In the genomic region with DNA sequence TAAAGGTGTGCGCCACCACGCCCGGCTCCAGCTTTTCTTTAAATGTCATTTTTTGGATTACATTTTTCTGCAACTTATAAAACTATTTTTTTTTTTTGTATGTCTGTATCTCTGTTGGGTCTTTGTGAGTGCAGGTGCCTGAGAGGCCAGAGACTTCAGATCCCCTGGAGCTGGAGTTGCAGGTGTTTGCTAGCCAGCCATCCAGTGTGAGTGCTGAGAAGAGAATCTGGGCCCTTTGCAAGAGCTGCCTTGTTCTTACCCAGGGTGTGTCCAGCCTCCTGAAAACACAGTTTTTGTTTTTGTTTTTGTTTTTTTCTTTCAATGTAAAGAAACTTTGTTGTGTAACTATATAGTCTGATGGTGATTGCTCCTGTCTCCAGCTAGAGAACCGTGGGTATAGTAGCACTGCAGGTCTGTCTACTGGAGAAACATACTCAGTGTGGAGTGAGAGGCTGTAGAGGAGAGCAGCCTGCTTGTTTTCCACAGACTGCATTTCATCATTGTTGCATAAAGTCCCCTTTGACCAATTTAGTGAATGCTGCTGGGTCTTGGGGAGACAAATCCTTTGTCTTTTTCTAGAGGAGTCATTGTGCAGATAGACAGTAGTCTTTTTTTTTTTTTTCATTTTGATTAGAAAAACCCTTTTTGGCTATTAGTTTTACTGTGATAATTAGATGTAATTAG, we compare ENCODE assay signal across 20 mouse cellular contexts. TPM values are rescaled to one million over a fixed set of nuclear protein-coding genes. Genes with fewer than 3 reads are reported as not detected.
DNase-seq lines count a peak whose midpoint lies in the region; ATAC-seq and TF ChIP-seq lines count a peak whose summit lies in the region.
"Had no signal": no experiment of that assay in that cellular context is flagged by ENCODE, and none has a peak within 500 bp of the region (broad histone marks: within the 10 kb centered on the region; RNA-seq: fewer than 3 reads in every experiment).

No protein-coding gene starts in this region.

- no peak for TF ChIP-seq EP300 in stomach, postnatal 0 days (optimal IDR thresholded peaks at IDR 0.05)

- DNase-seq in layer of hippocampus, adult 9-11 months: peak; percentile 32
- no peak for DNase-seq in layer of hippocampus, postnatal 14 days (ENCODE audit: low spot score in 2 of 2)
- no peak for DNase-seq in stomach, postnatal 0 days (ENCODE audit: low spot score)
- no peak for DNase-seq in midbrain, embryonic 14.5 days
- no peak for DNase-seq in ovary, adult 18-20 months (ENCODE audit: low spot score)
- no peak for DNase-seq in right cerebral cortex, postnatal 14 days
- DNase-seq: cerebellum, adult 11-12 months; forebrain, postnatal 0 days; heart, adult 2 months; kidney, postnatal 4 days; lung, postnatal 14 days; spleen, adult 18-20 months had no signal

- no peak for ATAC-seq in stomach, embryonic 16.5 days (ENCODE audit: insufficient read depth, low FRiP score)
- no peak for ATAC-seq in stomach, postnatal 0 days (ENCODE audit: low FRiP score, low TSS enrichment)
- no peak for ATAC-seq in midbrain, embryonic 14.5 days (ENCODE audit: low FRiP score, low TSS enrichment)
- ATAC-seq: CD4-positive, CD25-positive, alpha-beta regulatory T cell, adult 4 months; forebrain, postnatal 0 days; intestine, embryonic 15.5 days had no signal

- no peak for TF ChIP-seq CTCF in stomach, postnatal 0 days (IDR thresholded peaks at IDR 0.05; ENCODE audit: low read depth)

- no peak overlapping the region for H3K4me3 ChIP-seq in stomach, embryonic 16.5 days (replicated peaks; ENCODE audit: low read length)
- no peak overlapping the region for H3K4me3 ChIP-seq in stomach, postnatal 0 days (ENCODE audit: low read depth, low read length)
- H3K4me3 ChIP-seq in midbrain, embryonic 14.5 days (replicated peaks; ENCODE audit: low read depth, low read length): no peak overlapping the region
- H3K4me3 ChIP-seq: embryonic facial prominence, embryonic 10.5 days; heart, adult 2 months; heart, embryonic 15.5 days; intestine, embryonic 15.5 days; liver, embryonic 15.5 days; megakaryocyte, embryonic 14.5 days; stomach, embryonic 15.5 days had no signal

- WGBS in stomach, embryonic 16.5 days: 86% methylated on average over 4 of the region's 4 CpGs
- WGBS in stomach, postnatal 0 days: 80% methylated on average over 4 of the region's 4 CpGs
- WGBS in midbrain, embryonic 14.5 days: 66% methylated on average over 4 of the region's 4 CpGs

- H3K4me1 ChIP-seq in stomach, embryonic 16.5 days (ENCODE audit: control insufficient read depth, insufficient read depth, low read length): peaks cover 22% of the 10 kb centered on the region
- no peaks in the 10 kb centered on the region; the same call in 1 of the 2 replicates for H3K4me1 ChIP-seq in stomach, postnatal 0 days (replicated peaks; ENCODE audit: control insufficient read depth, insufficient read depth)
- H3K4me1 ChIP-seq in midbrain, embryonic 14.5 days (ENCODE audit: control insufficient read depth, insufficient read depth, low read length): peaks cover 41% of the 10 kb centered on the region

- H3K27ac ChIP-seq in stomach, embryonic 16.5 days (ENCODE audit: low read length): no peak overlapping the region
- H3K27ac ChIP-seq in stomach, postnatal 0 days (replicated peaks): no peak overlapping the region
- no peak overlapping the region for H3K27ac ChIP-seq in midbrain, embryonic 14.5 days (replicated peaks; ENCODE audit: low read depth, low read length)
- H3K27ac ChIP-seq: embryonic facial prominence, embryonic 10.5 days; heart, adult 2 months; heart, embryonic 15.5 days; intestine, embryonic 15.5 days; liver, embryonic 15.5 days; stomach, embryonic 15.5 days had no signal

- no peaks in the 10 kb centered on the region for H3K27me3 ChIP-seq in stomach, embryonic 16.5 days (ENCODE audit: control insufficient read depth, insufficient read depth, low read length)
- H3K27me3 ChIP-seq in stomach, postnatal 0 days (ENCODE audit: control insufficient read depth, insufficient read depth, low read length): no peaks in the 10 kb centered on the region
- no peaks in the 10 kb centered on the region for H3K27me3 ChIP-seq in midbrain, embryonic 14.5 days (ENCODE audit: control insufficient read depth, insufficient read depth, low read length)
- H3K27me3 ChIP-seq: heart, embryonic 15.5 days; intestine, embryonic 15.5 days; liver, embryonic 15.5 days; megakaryocyte, embryonic 14.5 days; stomach, embryonic 15.5 days had no signal

- no peak overlapping the region for H3K4me2 ChIP-seq in stomach, embryonic 16.5 days (ENCODE audit: low read depth, low read length)
- H3K4me2 ChIP-seq in stomach, postnatal 0 days (replicated peaks; ENCODE audit: low read depth): no peak overlapping the region
- H3K4me2 ChIP-seq in midbrain, embryonic 14.5 days (ENCODE audit: low read length): peak overlapping the region; percentile 21; the same call in 1 of the 2 replicates
- H3K4me2 ChIP-seq: heart, embryonic 15.5 days; intestine, embryonic 15.5 days; liver, embryonic 15.5 days; stomach, embryonic 15.5 days had no signal

- H3K9me3 ChIP-seq in stomach, embryonic 16.5 days (replicated peaks; ENCODE audit: control insufficient read depth, low read length): no peaks in the 10 kb centered on the region
- no peaks in the 10 kb centered on the region for H3K9me3 ChIP-seq in stomach, postnatal 0 days (ENCODE audit: control insufficient read depth, low read length)
- H3K9me3 ChIP-seq in midbrain, embryonic 14.5 days (ENCODE audit: control insufficient read depth, low read length): no peaks in the 10 kb centered on the region
- H3K9me3 ChIP-seq: embryonic facial prominence, embryonic 10.5 days; heart, embryonic 15.5 days; intestine, embryonic 15.5 days; liver, embryonic 15.5 days; megakaryocyte, embryonic 14.5 days; stomach, embryonic 15.5 days had no signal

- peak overlapping the region; percentile 14; the same call in 1 of the 2 replicates for H3K9ac ChIP-seq in stomach, embryonic 16.5 days (ENCODE audit: low read length)
- H3K9ac ChIP-seq in stomach, postnatal 0 days (ENCODE audit: low read length): no peak overlapping the region
- H3K9ac ChIP-seq in midbrain, embryonic 14.5 days (replicated peaks; ENCODE audit: low read length): no peak overlapping the region
- H3K9ac ChIP-seq: forebrain, postnatal 0 days; heart, embryonic 15.5 days; intestine, embryonic 15.5 days; liver, embryonic 15.5 days; stomach, embryonic 15.5 days had no signal

- H3K36me3 ChIP-seq in stomach, embryonic 16.5 days (ENCODE audit: control insufficient read depth, insufficient read depth, low read length): 0 out of 2 replicates have a peak, but pooled peaks cover 4% of the 10 kb centered on the region
- H3K36me3 ChIP-seq in stomach, postnatal 0 days (ENCODE audit: control insufficient read depth, insufficient read depth, low read length): peaks cover under 1% of the 10 kb centered on the region; the same call in 1 of the 2 replicates
- H3K36me3 ChIP-seq in midbrain, embryonic 14.5 days (ENCODE audit: control insufficient read depth, insufficient read depth, low read length): peaks cover 4% of the 10 kb centered on the region

RNA-seq across cellular contexts. Expression of a gene that starts 6.9 kb away (rescaled TPM):
- total RNA-seq in layer of hippocampus, postnatal 14 days (2021): 10 to 100 TPM; 50.6 to 51.5 TPM
- polyA plus RNA-seq in stomach, embryonic 16.5 days (2015; fragmentation: Nextera tagmentation; extraction: Ambion mirVana): 8.7 and 11.9 TPM in 2 replicates
- 7.3 and 8.0 TPM in 2 replicates for polyA plus RNA-seq in stomach, postnatal 0 days (2015; fragmentation: Nextera tagmentation; extraction: Ambion mirVana)
- 14.2 and 15.9 TPM in 2 replicates for polyA plus RNA-seq in midbrain, embryonic 14.5 days (2014; fragmentation: Nextera tagmentation; extraction: Ambion mirVana)
